Mouse (Mus musculus): Measurements from ENCODE around the gene Aarsd1. TPM values are rescaled to one million over a fixed set of nuclear protein-coding genes. Genes with fewer than 3 reads are reported as not detected.
"Not testable (repeated sequence)": the region's sequence is repeated elsewhere in the genome, so short reads cannot be mapped to it uniquely, and the experiment has no call there.

The Aarsd1 gene
- polyA plus RNA-seq, 1 experiment from 2014 or later = 101 TPM

- Histone ChIP-seq H3K4me2 (replicated peaks) (no peak overlapping the region), H3K4me3 (replicated peaks) (no peak overlapping the region), H3K9ac (replicated peaks) (no peak overlapping the region), H3K9me3 (no peaks in the 10 kb centered on the region), H3K27ac (no peak overlapping the region), H3K27me3 (peaks cover 5% of the 10 kb centered on the region; the same call in 1 of the 2 replicates), H3K4me1 (replicated peaks) (peaks cover 22% of the 10 kb centered on the region), H3K36me3 (no peaks in the 10 kb centered on the region)
- ATAC-seq = no peak
- WGBS = 93% methylated on average over 5 of the region's 5 CpGs
Measured at GRCm38 (mm10) chr11:101420148-101420547, 2.7 kb upstream of the Aarsd1 start.

- Histone ChIP-seq H3K27ac (no peak overlapping the region), H3K9ac (replicated peaks) (no peak overlapping the region), H3K4me2 (replicated peaks) (no peak overlapping the region), H3K27me3 (peaks cover 5% of the 10 kb centered on the region; the same call in 1 of the 2 replicates), H3K9me3 (no peaks in the 10 kb centered on the region), H3K4me1 (replicated peaks) (peaks cover 24% of the 10 kb centered on the region), H3K36me3 (no peaks in the 10 kb centered on the region), H3K4me3 (replicated peaks) (no peak overlapping the region)
- ATAC-seq = no peak
- 26% methylated on average over 3 of the region's 3 CpGs for WGBS
Measured at GRCm38 (mm10) chr11:101419610-101420009, 2.2 kb upstream of the Aarsd1 start.

GRCm38 (mm10) chr11:101418991-101419390, 1.6 kb upstream of the Aarsd1 start:
- Histone ChIP-seq H3K4me3 (replicated peaks) (no peak overlapping the region), H3K4me1 (replicated peaks) (peaks cover 18% of the 10 kb centered on the region), H3K9ac (replicated peaks) (no peak overlapping the region), H3K4me2 (replicated peaks) (no peak overlapping the region), H3K27me3 (peaks cover 5% of the 10 kb centered on the region; the same call in 1 of the 2 replicates), H3K9me3 (no peaks in the 10 kb centered on the region), H3K27ac (no peak overlapping the region), H3K36me3 (no peaks in the 10 kb centered on the region)
- ATAC-seq = no peak
- WGBS = 60% methylated on average over 6 of the region's 6 CpGs

- peaks cover 23% of the 10 kb centered on the region for H3K36me3 ChIP-seq
- WGBS = 2% methylated on average over 11 of the region's 11 CpGs
Measured at GRCm38 (mm10) chr11:101416433-101417100, 848 bp downstream of the Aarsd1 start.

GRCm38 (mm10) chr11:101415306-101415705, 2.1 kb downstream of the Aarsd1 start:
- Histone ChIP-seq H3K36me3 (peaks cover 36% of the 10 kb centered on the region), H3K27ac (no peak overlapping the region), H3K9ac (replicated peaks) (no peak overlapping the region), H3K4me1 (replicated peaks) (peaks cover 15% of the 10 kb centered on the region), H3K4me2 (replicated peaks) (no peak overlapping the region), H3K27me3 (no peaks in the 10 kb centered on the region), H3K9me3 (no peaks in the 10 kb centered on the region), H3K4me3 (replicated peaks) (no peak overlapping the region)
- no peak for ATAC-seq
- WGBS = 91% methylated on average over 2 of the region's 2 CpGs

More at GRCm38 (mm10) chr11:101416433-101417100, 848 bp downstream of the Aarsd1 start:
- H3K4me2 ChIP-seq (replicated peaks) = peak overlapping the region; percentile 69
- H3K9me3 ChIP-seq = no peaks in the 10 kb centered on the region
- peak overlapping the region; percentile 86 for H3K27ac ChIP-seq
- peaks cover 15% of the 10 kb centered on the region for H3K4me1 ChIP-seq (replicated peaks)
- no peaks in the 10 kb centered on the region for H3K27me3 ChIP-seq
- peak overlapping the region; percentile 81 for H3K4me3 ChIP-seq (replicated peaks)
- peak overlapping the region; percentile 90 for H3K9ac ChIP-seq (replicated peaks)
- peak; percentile 69 for ATAC-seq

GRCm38 (mm10) chr11:101395110-101395509, 22.3 kb downstream of the Aarsd1 start:
- WGBS = 9% methylated on average over 8 of the region's 8 CpGs
- Histone ChIP-seq H3K9ac (replicated peaks) (no peak overlapping the region), H3K27ac (no peak overlapping the region), H3K36me3 (no peaks in the 10 kb centered on the region), H3K4me1 (replicated peaks) (no peaks in the 10 kb centered on the region), H3K27me3 (peaks cover 3% of the 10 kb centered on the region; the same call in 1 of the 2 replicates), H3K4me2 (replicated peaks) (no peak overlapping the region), H3K4me3 (replicated peaks) (no peak overlapping the region), H3K9me3 (no peaks in the 10 kb centered on the region)
- ATAC-seq = no peak

GRCm38 (mm10) chr11:101381817-101382216, 35.6 kb downstream of the Aarsd1 start:
- H3K9ac ChIP-seq (replicated peaks) = no peak overlapping the region

GRCm38 (mm10) chr11:101378926-101379325, 38.5 kb downstream of the Aarsd1 start:
- Histone ChIP-seq H3K9me3 (no peaks in the 10 kb centered on the region), H3K4me2 (replicated peaks) (no peak overlapping the region), H3K27ac (no peak overlapping the region), H3K4me3 (replicated peaks) (no peak overlapping the region), H3K4me1 (replicated peaks) (peaks cover 4% of the 10 kb centered on the region), H3K9ac (replicated peaks) (no peak overlapping the region), H3K27me3 (no peaks in the 10 kb centered on the region), H3K36me3 (no peaks in the 10 kb centered on the region)
- no peak for ATAC-seq
- 86% methylated on average over 6 of the region's 6 CpGs for WGBS

More at GRCm38 (mm10) chr11:101381817-101382216, 35.6 kb downstream of the Aarsd1 start:
- H3K36me3 ChIP-seq = no peaks in the 10 kb centered on the region
- H3K9me3 ChIP-seq = no peaks in the 10 kb centered on the region
- no peak overlapping the region for H3K27ac ChIP-seq
- no peak; the same call in 1 of the 2 replicates for ATAC-seq
- H3K4me2 ChIP-seq (replicated peaks) = no peak overlapping the region
- WGBS = 4% methylated on average over 4 of the region's 4 CpGs
- H3K4me1 ChIP-seq (replicated peaks) = peaks cover 4% of the 10 kb centered on the region
- no peaks in the 10 kb centered on the region for H3K27me3 ChIP-seq
- no peak overlapping the region for H3K4me3 ChIP-seq (replicated peaks)

GRCm38 (mm10) chr11:101378196-101378595, 39.2 kb downstream of the Aarsd1 start:
- H3K9ac ChIP-seq (replicated peaks); H3K36me3 ChIP-seq; H3K27ac ChIP-seq; H3K4me1 ChIP-seq (replicated peaks); H3K27me3 ChIP-seq; H3K4me3 ChIP-seq (replicated peaks); H3K9me3 ChIP-seq; H3K4me2 ChIP-seq (replicated peaks); ATAC-seq: not testable (repeated sequence)
- 92% methylated on average over 8 of the region's 8 CpGs for WGBS

- Histone ChIP-seq H3K4me2 (replicated peaks) (no peak overlapping the region), H3K9ac (replicated peaks) (no peak overlapping the region), H3K36me3 (no peaks in the 10 kb centered on the region), H3K9me3 (no peaks in the 10 kb centered on the region), H3K27me3 (no peaks in the 10 kb centered on the region), H3K4me3 (replicated peaks) (no peak overlapping the region), H3K27ac (no peak overlapping the region), H3K4me1 (replicated peaks) (no peaks in the 10 kb centered on the region)
- WGBS = 72% methylated on average over 7 of the region's 7 CpGs
- no peak for ATAC-seq
Measured at GRCm38 (mm10) chr11:101374421-101374938, 42.9 kb downstream of the Aarsd1 start.

GRCm38 (mm10) chr11:101370141-101370540, 47.3 kb downstream of the Aarsd1 start:
- Histone ChIP-seq H3K27ac (no peak overlapping the region), H3K4me1 (replicated peaks) (no peaks in the 10 kb centered on the region), H3K36me3 (no peaks in the 10 kb centered on the region), H3K4me3 (replicated peaks) (no peak overlapping the region), H3K9ac (replicated peaks) (no peak overlapping the region), H3K9me3 (no peaks in the 10 kb centered on the region), H3K27me3 (no peaks in the 10 kb centered on the region), H3K4me2 (replicated peaks) (no peak overlapping the region)
- WGBS = 82% methylated on average over 5 of the region's 5 CpGs
- ATAC-seq = no peak

GRCm38 (mm10) chr11:101367326-101367935, 50.0 kb downstream of the Aarsd1 start, which contains the start of gene G6pc:
G6pc (plus strand) TSS chr11:101367561.
- H3K27ac ChIP-seq = no peak within 1 kb of the TSS
- no peak within 1 kb of the TSS for H3K9ac ChIP-seq (replicated peaks)
- no peak within 1 kb of the TSS for H3K4me2 ChIP-seq (replicated peaks)
- no peak within 1 kb of the TSS for H3K4me3 ChIP-seq (replicated peaks)
- no peaks in the 10 kb centered on the region for H3K27me3 ChIP-seq
- WGBS = 91% methylated on average over 8 of the region's 8 CpGs
- H3K9me3 ChIP-seq = no peaks in the 10 kb centered on the region
- no peaks in the 10 kb centered on the region for H3K36me3 ChIP-seq
- H3K4me1 ChIP-seq (replicated peaks) = no peaks in the 10 kb centered on the region
- no peak for ATAC-seq
